Mouse (Mus musculus): ENCODE measurements around the gene Baiap2l1.
"Not testable (repeated sequence)": the region's sequence is repeated elsewhere in the genome, so short reads cannot be mapped to it uniquely, and the experiment has no call there.

The Baiap2l1 gene

DNA sequence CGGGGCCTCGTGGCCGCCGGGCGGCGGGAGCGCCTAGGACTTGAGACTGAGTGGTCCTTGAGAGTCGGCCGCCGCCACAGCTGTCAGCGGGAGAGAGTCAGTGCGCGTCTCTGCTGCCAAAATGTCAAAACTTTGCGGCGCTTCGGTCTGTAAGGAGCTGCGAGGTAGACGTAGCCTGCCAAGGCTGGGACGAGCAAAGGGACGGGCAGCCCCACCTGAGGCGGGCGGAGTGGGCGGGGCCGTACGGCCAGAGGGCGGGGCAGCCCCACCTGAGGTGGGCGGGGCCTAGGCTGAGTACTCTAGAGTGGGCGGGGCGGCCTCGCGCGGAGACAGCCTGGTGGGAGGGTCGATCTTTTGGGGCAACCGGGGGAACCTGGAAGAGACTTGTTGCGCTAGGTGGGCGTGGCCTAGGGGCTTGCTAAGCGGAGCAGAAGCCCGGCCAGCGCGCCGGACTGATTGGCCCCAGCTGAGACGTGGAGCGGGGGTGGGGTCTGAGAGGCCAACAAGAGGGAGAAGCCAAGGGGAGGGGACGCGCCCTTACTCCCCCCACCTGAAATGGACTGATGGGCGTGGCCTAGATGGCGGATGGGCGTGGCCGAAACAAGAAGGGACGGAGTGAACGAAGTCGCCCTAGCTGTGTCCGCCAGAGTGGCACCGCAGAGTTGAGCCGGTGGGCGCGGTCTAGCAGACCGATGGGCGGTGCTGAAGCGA, at the start of gene Baiap2l1:
Baiap2l1 (minus strand) TSS at position 232 of the 711 bp plus-strand sequence.
- peak; percentile 17 to 23 for DNase-seq (ENCODE audit: low spot score in 2 of 2)

DNA sequence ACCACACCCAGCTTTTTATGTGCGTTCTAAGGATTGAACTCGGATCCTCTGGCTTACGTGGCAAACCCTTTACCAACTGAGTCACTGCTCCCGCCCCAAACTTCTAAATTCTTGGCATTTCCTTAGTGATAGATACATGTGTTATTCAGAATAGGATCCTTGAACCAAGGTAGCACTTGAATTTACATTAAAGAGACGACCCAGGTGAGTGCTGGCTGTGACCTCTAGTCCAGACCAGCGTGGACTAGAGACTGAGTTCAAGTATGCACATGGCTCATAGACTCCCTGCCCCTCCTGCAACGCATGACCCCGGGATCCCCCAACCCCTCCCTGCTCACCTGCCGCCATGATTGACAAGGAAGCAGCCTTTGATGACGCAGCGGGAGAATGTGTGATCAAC, 48.3 kb upstream of the Baiap2l1 start:
- DNase-seq (ENCODE audit: low spot score in 2 of 2) = no peak

DNA sequence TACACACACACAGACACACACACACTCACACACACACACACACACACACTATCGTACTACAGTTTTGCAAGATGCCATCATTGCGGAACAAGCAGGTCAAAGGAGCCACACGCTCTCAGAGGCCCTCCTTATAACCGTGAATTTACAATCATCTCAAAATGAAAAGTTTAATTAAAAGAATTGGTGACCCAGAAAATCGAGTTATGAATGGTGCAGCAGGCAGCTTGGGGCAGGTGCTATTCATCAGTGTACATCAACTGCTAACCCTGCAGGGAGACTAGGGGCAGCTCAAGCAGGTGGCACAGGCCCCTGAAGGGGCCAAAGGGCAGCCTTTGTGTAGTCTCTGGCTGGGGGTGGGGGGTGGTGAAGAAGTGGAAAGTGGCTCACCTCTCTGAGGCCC, 42.9 kb upstream of the Baiap2l1 start:
- DNase-seq (ENCODE audit: low spot score in 2 of 2) = no peak

DNA sequence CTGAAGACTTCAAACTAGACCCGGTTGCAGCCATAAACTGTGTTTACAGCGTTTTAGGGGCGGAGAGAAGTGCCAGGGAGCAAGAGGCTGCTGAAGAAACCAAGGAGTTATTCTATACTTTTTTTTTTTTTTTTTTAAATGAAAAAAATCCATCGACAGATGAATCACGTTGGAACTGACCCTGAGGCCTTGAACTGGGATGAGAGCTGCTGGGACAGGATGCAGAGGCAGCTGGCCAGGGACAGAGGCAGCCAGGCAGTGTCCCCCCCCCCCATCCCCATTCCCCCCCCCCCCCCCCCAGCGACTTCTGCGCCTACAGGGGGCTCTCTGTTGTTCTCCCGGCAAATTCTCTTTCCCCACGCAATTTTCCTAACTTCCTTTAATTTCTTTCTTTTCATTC, 39.7 kb upstream of the Baiap2l1 start:
- no peak for DNase-seq (ENCODE audit: low spot score in 2 of 2)

DNA sequence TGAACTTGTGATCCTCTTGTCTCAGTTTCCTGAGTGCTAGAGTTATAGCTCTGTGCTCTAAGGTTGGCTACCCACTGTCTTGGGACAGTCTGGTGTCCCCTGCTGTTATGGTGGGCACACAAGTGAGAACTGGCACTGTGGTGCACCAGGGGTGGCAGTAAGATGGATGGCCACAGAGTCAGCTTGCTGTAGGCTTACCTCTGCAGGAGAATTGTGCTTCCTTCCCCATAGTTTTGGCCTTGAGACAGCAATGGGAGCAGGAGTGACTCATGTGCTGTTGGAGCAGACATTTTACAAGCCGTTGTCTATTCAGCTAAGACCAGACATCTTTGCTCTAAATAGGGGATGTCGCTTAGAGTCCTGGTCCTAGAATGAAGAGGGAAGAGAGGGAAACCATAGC, 36.2 kb upstream of the Baiap2l1 start:
- DNase-seq (ENCODE audit: low spot score in 2 of 2) = no peak

DNA sequence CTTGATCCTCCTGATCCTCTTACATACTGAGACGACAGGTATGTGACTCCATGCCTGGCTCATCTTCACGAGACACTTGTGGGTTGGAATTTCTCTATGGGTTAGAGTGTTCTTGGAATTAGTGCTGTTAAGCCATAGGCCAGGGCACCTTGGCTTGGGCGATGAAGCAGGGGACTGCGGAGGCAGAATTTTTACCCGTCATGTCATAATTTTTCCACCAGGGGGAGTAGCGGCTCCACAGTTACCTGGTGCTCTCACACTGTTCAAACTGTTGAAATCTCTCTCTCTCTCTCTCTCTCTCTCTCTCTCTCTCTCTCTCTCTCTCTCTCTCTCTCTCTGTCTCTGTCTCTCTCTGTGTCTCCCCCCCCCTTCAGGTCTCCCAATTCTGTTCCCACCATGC, 29.9 kb upstream of the Baiap2l1 start:
- DNase-seq (ENCODE audit: low spot score in 2 of 2) = peak; percentile 59 to 68

DNA sequence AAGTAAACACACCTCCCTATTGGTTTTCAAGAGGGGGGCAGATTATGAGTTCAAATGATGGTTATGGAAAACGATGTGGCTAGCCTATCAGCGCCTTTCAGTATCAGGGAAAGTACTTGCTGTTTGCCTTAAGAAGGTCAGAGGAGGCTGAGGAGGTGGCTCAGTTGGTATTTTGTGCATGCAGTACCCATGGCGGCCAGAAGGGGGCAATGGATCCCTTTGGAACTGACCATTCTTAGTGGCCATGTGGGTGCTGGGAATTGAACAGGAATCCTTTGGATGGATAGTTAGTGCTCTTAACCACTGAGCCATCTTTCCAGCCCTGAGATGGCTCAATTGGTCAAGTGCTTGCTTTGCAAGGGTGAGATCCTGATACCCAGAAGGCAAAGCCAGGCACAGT, 26.0 kb upstream of the Baiap2l1 start:
- no peak for DNase-seq (ENCODE audit: low spot score in 2 of 2)

DNA sequence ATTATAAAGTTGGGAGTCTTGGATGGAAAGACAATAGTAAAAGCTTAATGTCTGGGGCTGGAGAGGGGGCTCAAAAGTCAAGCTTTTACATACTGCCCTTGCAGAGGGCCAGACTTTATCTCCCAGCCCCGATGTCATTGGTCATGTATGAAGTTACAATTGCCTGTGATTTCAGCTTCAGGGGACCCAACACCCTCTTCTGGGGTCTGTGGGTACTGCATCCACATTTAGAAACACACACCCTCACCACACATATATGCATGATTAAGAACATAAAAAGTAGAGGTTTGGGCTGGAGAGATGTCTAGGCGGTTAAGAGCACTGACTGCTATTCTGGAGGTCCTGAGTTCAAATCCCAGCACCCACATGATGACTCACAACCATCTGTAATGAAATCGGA, 23.9 kb upstream of the Baiap2l1 start:
- no peak for DNase-seq (ENCODE audit: low spot score in 2 of 2)

DNA sequence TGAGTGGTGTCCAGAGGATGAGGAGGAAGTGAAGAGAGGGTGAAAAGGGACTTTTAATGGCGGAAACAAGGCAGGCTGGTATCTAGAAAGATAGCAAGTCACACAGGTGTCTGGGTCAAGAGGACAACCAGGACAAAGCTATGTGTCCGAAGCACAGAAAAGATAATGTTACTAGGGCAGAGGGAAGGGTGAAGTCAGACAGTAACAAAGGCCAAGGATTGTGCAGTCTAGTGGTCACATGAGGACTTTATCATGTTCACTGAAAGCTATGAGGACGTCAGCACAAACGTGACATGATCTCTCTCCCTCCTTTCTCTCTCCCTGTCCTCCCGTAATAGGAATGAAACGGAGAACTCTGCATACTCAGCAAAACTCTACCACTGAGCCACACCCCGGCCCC, 22.8 kb upstream of the Baiap2l1 start:
- DNase-seq (ENCODE audit: low spot score in 2 of 2) = no peak

DNA sequence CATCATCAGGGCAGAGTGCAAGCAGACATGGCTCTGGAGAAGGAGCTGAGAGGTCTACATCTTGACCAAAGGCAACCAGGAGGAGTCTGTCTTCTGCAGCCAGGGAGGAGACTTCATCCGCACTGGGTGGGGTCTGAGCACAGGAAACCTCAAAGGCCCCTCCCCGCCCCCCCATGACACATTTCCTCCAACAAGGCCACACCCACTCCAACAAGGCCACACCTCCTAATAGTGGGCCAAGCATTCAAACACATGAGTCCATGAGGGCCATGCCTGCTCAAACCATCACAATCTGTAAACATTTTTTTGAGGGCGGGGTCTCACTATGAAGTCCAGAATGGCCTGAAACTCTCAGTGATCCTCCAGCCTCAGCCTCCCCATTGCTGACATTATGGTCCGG, 21.5 kb upstream of the Baiap2l1 start:
- no peak for DNase-seq (ENCODE audit: low spot score in 2 of 2)

DNA sequence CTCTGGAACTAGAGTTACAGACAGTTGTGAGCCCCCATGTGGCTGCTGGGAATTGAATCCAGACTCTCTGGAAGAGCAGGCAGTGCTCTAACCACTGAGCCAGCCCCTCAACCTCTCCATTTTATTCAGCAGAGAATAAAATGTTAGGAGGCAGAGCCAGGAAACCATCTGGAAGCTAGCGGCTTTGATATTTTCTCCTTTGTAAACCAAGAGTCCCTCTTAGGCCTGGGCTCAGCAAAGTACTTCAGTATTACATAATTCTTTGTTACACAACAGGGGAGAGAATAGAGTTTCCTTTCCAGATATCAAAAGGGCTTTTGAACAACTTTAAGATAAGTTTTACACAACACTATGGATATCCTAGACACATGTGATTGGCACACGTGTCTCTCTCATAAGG, 15.0 kb upstream of the Baiap2l1 start:
- DNase-seq (ENCODE audit: low spot score in 2 of 2) = no peak

DNA sequence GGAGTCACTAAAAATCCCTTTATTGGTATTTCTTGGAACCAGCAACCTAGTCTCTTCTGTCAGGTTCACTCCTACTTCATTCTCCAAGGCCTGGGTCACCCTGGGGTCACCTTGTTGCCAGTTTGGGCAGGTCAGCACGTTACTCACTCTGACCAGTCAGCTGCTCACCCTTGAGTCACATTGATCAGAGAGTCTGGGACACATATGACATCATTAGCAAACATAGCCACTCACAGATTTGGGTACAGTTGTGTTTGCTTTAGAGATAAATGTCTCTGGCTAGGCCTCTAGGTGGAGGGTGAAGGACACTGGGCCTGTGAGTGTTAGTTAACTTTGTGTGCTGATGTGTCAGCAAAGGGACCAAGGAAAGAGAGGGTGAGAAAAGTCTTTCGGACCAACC, 14.3 kb upstream of the Baiap2l1 start:
- DNase-seq (ENCODE audit: low spot score in 2 of 2) = no peak

DNA sequence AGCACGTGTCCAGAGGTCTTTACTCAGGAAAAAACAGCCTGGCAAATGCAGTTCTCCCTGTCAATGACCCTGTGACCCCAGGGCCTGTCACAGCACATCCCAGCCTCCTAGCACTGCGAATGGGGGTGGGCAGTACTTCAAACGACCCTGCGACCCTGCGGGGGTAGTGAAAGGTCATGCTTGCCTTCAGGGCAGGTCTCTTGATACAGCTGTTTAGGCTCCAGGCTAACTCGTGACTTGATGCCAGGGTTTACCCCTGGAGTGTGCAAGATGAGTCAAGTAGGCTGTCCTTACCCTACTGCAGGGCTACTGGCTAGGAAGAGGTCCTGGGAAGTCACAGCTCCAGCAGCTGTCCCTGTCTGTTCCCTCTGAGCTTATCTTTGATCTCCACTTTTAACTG, 13.1 kb upstream of the Baiap2l1 start:
- DNase-seq (ENCODE audit: low spot score in 2 of 2) = no peak

DNA sequence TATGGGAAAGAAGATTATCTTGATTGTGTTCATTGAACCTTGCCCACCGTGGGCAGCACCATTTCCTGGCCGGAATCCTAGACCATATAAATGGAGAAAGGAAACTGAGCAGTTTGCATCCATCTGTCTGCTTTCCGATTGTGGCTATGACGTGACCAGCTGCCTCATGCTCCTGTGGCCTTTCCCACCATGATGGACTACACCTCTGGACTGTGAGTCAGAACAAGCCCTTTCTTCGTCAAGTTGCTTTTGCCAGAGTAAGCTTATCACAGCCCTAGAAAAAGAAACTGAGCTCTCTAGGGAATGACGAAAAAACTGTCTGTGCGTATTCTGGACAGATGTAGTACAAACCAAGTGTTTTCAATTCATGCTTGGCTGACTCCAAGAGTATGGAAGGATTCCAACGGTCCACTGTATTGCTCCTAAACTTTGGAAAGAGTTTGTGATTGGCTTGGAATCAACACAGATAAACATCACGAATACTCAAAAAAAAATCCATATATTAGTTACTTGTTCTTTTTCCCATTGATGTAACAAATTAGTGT, 10.8 kb upstream of the Baiap2l1 start:
- no peak for DNase-seq (ENCODE audit: low spot score in 2 of 2)

DNA sequence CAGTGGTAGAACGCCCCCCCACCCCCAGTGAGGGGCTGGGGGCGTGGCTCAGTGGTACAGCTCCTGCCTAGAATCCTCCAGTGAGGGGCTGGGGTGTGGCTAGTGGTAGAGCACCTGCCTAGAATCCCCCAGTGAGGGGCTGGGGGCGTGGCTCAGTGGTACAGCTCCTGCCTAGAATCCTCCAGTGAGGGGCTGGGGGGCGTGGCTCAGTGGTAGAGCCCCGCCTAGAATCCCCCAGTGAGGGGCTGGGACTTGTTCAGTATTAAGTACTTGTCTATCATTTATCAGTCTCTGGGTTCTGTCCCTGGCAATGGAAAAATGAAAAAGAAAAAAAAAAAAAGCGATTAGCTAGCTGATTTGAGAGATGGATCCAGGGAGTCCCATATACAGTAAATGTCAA, 8.6 kb upstream of the Baiap2l1 start:
- not testable (repeated sequence) for DNase-seq (ENCODE audit: low spot score in 2 of 2)

DNA sequence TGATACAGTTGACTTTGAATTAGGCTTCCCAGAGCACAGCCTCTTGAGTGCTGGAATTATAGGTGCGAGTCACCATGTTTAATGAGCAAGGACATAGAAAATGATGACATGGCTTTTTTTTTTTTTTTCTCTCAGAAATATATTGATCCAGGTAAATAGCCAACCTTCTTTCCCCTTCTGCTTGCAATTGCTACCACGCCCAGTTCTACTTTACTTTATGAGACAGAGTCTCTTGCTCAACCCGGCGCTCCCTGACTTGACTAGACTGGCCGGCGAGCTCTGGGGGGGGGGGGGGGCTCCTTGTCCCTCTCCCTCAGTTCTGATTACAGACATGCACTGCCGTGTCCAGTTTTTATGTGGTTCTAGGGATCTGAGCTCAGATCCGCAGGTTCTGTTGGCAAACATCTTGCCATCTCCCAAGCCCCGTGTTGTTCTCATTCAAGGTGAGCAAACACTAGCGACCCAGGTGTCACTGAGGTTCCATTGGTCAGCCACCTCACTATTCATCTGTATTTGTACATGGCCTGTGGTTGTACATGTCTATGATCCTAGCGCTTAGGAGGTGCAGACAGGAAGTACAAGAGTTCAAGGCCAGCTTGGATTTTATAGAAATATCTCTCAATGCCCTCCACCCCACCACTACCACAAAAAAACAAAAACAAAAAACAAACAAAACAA, 6.9 kb upstream of the Baiap2l1 start:
- DNase-seq (ENCODE audit: low spot score in 2 of 2) = no peak

DNA sequence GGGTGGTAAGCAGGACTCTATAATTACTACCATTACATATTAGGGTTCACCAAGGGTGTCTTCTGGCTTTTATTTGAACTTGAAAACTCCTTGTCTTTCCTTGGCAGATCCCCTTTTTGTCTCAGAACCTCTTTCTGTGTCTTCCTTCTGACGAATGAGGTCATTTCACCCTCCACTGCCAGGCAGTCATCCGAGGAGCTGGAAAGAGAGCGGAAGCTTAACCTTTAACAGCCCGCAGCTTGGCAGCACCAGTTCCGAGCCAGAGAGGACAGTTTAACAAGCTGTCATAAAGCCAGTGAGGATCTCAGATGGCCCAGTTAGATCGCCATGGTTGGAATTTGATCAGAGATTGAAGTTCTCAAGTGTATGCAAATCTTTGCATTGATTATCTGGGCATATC, 2.4 kb upstream of the Baiap2l1 start:
- DNase-seq (ENCODE audit: low spot score in 2 of 2) = no peak

DNA sequence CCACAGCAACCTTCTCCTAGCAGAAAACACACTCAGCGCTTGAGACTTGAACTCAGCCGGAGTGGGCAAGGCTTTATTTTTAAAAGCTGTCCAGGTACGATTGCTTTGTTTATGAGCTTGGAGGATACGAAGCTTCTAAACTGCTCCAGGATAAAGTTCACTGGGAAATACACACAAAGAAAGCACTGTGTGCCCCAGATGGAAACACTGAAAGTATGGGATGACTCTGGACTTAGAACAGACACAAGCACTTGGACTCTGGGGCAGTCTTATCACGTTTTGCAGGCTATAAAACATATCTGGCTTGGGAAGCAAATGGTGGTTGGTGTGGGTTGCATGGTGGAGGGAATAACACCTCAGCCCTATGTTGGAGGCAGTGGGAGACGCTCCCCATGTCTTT, 2.0 kb upstream of the Baiap2l1 start:
- DNase-seq (ENCODE audit: low spot score in 2 of 2) = no peak

DNA sequence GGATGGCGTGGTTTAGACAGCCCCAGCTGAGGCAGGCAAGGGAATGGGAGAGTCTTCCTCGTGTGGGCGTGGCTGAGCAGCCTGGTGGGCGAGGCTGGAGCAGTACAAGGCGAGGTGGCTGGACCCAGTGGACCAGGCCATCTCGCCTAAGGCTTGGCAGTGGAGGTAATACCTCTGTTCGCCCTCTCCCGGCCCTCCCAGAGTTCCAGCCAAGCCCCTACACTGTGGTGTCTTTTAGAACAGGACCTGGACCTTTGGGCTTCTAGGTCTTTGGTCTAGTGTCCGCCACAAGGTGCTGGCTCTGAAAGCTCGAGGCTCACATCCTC, 643 bp upstream of the Baiap2l1 start:
- DNase-seq (ENCODE audit: low spot score in 2 of 2) = no peak

DNA sequence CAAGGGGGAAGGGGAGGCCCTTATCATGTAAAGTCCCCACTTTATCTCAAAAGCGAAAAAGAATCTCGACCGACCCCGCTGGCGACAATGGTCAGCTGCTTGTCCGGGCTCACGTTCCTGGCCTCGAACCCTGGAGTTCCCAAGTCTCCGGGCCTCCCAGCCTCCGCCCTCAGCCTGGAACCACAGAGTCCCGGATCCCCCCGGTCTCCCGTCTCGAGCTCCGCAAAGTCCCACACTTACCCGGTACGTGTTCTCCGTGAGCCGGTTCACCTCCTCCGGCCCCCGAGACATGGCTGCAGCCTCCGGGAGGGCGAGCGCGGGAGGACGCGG, 396 bp downstream of the Baiap2l1 start:
- peak in 1 of 2 experiments; percentile 7 for DNase-seq (ENCODE audit: low spot score in 2 of 2)

DNA sequence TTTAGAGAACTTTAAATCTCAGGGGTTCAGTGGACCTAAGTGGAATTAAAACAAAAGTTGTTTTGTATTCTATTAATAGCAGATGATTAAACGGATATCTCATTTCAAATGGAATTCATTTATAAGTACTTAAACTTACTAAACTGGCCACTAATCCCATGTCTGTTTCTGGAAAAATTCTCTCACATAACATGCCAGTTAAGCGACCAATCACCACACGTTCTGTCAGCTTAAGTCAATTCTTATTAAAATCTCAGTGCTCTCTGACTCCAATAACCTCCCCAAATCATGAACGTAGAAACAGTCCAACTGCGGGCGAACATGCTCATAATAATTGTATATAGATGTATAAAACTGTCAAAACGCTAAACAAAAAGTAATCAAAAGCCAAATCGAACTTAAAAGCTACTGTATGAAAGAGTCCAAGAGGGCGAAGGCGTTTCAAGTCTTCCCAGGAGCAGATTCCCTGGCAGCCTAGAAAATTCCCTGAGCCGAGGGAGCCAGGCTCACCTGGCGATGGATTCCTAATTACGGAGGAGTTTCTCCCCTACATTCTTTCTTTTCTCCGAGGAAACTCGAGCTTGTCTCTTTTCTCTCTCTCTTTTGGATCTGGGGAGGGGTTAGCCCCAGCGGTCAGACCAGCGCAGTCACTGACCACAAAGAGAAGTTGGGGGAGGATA, 996 bp downstream of the Baiap2l1 start:
- DNase-seq (ENCODE audit: low spot score in 2 of 2) = no peak

DNA sequence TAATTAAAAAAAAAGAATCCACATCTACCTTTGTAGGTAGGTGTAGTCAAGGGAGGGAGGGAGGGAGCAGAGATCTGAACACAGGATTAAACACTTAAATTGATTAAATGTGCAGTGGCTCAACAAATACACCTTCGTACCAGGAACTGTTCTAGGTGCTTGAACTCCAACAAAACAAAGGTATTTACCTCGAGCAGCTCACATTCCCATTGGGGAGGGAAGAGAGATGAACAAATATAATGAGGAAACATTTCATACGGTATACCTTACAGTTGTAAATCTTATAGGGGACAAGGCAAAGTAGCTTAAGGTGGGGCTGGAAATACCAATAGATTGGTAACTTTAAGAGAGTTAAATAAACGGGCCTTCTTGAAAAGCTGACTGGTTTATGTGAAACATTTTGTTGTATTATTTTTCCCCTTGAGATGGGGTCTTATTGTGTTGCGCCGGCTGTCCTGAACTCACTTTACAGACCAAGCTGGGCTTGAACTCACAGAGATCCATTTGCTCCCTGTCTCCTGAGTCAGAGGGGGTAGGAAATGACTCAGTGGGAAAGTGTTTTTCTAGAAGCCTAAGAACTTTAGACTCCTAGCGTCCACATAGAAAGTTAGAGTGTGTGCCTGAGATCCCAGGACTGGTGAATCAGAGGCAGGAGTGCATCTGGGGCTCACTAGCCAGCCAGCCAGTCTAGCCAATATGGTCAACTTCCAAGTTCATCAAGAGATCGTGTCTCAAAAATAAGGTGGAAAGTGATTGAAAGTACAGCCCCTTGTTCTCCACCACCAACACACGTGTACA, 5.5 kb downstream of the Baiap2l1 start:
- DNase-seq (ENCODE audit: low spot score in 2 of 2) = no peak

Measured in right cerebral cortex, adult 2 months (tissue).